Mouse (Mus musculus): Measurements from ENCODE around the gene Sbk1. TPM values are rescaled to one million over a fixed set of nuclear protein-coding genes. Genes with fewer than 3 reads are reported as not detected.
A peak's percentile ranks its signal among the peaks of the same experiment; 100 is the strongest.
"Not testable (repeated sequence)": the region's sequence is repeated elsewhere in the genome, so short reads cannot be mapped to it uniquely, and the experiment has no call there.

Gene Sbk1
- total RNA-seq, 4 experiments from 2014 or later = 56.4 to 75.1 (median 65.6) TPM

GRCm38 (mm10) chr7:126263964-126264363 is 8.5 kb upstream of the Sbk1 start:
- DNase-seq (ENCODE audit: low spot score in 2 of 2) = no peak

- DNase-seq (ENCODE audit: low spot score in 2 of 2) = peak; percentile 90 to 94
Observed at GRCm38 (mm10) chr7:126265949-126266348, 6.5 kb upstream of the Sbk1 start.

- no peak for DNase-seq (ENCODE audit: low spot score in 2 of 2)
Observed at GRCm38 (mm10) chr7:126266372-126266870, 6.0 kb upstream of the Sbk1 start.

- no peak for DNase-seq (ENCODE audit: low spot score in 2 of 2)
Observed at GRCm38 (mm10) chr7:126267606-126268005, 4.8 kb upstream of the Sbk1 start.

- no peak for DNase-seq (ENCODE audit: low spot score in 2 of 2)
Observed at GRCm38 (mm10) chr7:126272770-126273311, 422 bp downstream of the Sbk1 start.

GRCm38 (mm10) chr7:126273351-126274042 is 1.1 kb downstream of the Sbk1 start:
- no peak for DNase-seq (ENCODE audit: low spot score in 2 of 2)

GRCm38 (mm10) chr7:126274137-126274536 is 1.7 kb downstream of the Sbk1 start:
- no peak for DNase-seq (ENCODE audit: low spot score in 2 of 2)

- DNase-seq (ENCODE audit: low spot score in 2 of 2) = no peak
Observed at GRCm38 (mm10) chr7:126274626-126275025, 2.2 kb downstream of the Sbk1 start.

GRCm38 (mm10) chr7:126275711-126276110 is 3.3 kb downstream of the Sbk1 start:
- DNase-seq (ENCODE audit: low spot score in 2 of 2) = no peak

- DNase-seq (ENCODE audit: low spot score in 2 of 2) = no peak
Observed at GRCm38 (mm10) chr7:126276297-126276696, 3.9 kb downstream of the Sbk1 start.

GRCm38 (mm10) chr7:126277536-126278295 is 5.3 kb downstream of the Sbk1 start:
- DNase-seq (ENCODE audit: low spot score in 2 of 2) = no peak

GRCm38 (mm10) chr7:126278799-126279198 is 6.4 kb downstream of the Sbk1 start:
- DNase-seq (ENCODE audit: low spot score in 2 of 2) = no peak

GRCm38 (mm10) chr7:126279774-126280482 is 7.5 kb downstream of the Sbk1 start:
- no peak for DNase-seq (ENCODE audit: low spot score in 2 of 2)

- DNase-seq (ENCODE audit: low spot score in 2 of 2) = no peak
Observed at GRCm38 (mm10) chr7:126280696-126281095, 8.3 kb downstream of the Sbk1 start.

- no peak for DNase-seq (ENCODE audit: low spot score in 2 of 2)
Observed at GRCm38 (mm10) chr7:126281876-126282682, 9.7 kb downstream of the Sbk1 start.

- DNase-seq (ENCODE audit: low spot score in 2 of 2) = not testable (repeated sequence)
Observed at GRCm38 (mm10) chr7:126282683-126282990, 10.2 kb downstream of the Sbk1 start.

GRCm38 (mm10) chr7:126284021-126284420 is 11.6 kb downstream of the Sbk1 start:
- no peak for DNase-seq (ENCODE audit: low spot score in 2 of 2)

- DNase-seq (ENCODE audit: low spot score in 2 of 2) = no peak
Observed at GRCm38 (mm10) chr7:126284441-126284840, 12.0 kb downstream of the Sbk1 start.

- no peak for DNase-seq (ENCODE audit: low spot score in 2 of 2)
Observed at GRCm38 (mm10) chr7:126284865-126285264, 12.4 kb downstream of the Sbk1 start.

GRCm38 (mm10) chr7:126285293-126286211 is 13.1 kb downstream of the Sbk1 start:
- DNase-seq (ENCODE audit: low spot score in 2 of 2) = peak; percentile 84 to 87
